Mouse (Mus musculus) adrenal gland, adult 2 months (tissue): ENCODE measurements around the gene Gm5678. TPM values are rescaled to one million over a fixed set of nuclear protein-coding genes. Genes with fewer than 3 reads are reported as not detected.
A peak's percentile ranks its signal among the peaks of the same experiment; 100 is the strongest.

Source experiments
- DNase-seq: peaks from one replicate; pipeline ENCODE4 v3.0.0; 2021
- long read RNA-seq: library from polyadenylated mRNA; stranded (forward); transcript quantifications from one replicate; pipeline ENCODE4 v2.0.0, GENCODE M21; 2021
- polyA plus RNA-seq: library from polyadenylated mRNA; depleted of rRNA; stranded (reverse); fragments of >200 nt; gene quantifications from 2 replicates; pipeline ENCODE4 v1.2.3, GENCODE M21; 2012; rRNA removed
- total RNA-seq, 2 experiments: library from RNA; stranded (reverse); gene quantifications; 2 replicates each; pipeline ENCODE4 v1.2.3; 2021

Gene Gm5678
- total RNA-seq (10 to 100 TPM in 1 of 2 experiments, 1 to 10 TPM in 1; 5.4 to 11.7 TPM), polyA plus RNA-seq (not detected in 2 replicates)
- long read RNA-seq = 0 reads

DNA sequence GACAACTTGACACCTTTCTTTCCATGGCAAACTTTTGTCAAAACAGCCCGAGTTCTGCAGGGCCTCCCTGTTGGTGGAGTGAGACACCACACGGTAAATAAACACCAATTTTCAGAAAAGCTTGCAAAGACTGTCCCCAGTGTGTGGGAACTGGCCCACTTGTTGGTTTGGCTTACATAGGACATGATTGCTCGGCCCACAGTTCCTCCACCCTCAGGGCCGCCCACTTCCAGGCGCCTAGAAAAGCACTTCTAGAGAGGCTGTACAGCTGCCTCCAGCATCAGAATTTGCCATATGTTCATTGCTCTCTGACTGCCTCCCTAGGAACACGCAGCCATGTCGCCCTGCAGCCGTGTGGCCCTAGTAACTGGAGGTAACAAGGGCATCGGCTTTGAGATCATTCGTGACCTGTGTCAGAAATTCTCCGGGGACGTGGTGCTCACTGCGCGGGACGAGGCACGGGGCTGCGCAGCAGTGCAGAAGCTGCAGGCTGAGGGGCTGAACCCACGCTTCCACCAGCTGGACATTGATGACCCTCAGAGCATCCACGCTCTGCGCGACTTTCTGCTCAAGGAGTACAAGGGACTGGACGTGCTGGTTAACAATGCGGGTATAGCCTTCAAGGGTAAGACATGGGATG, at the start of gene Gm5678:
Gene Gm5678 (plus strand): TSS at position 337 of the 640 bp plus-strand sequence.
- no peak for DNase-seq

DNA sequence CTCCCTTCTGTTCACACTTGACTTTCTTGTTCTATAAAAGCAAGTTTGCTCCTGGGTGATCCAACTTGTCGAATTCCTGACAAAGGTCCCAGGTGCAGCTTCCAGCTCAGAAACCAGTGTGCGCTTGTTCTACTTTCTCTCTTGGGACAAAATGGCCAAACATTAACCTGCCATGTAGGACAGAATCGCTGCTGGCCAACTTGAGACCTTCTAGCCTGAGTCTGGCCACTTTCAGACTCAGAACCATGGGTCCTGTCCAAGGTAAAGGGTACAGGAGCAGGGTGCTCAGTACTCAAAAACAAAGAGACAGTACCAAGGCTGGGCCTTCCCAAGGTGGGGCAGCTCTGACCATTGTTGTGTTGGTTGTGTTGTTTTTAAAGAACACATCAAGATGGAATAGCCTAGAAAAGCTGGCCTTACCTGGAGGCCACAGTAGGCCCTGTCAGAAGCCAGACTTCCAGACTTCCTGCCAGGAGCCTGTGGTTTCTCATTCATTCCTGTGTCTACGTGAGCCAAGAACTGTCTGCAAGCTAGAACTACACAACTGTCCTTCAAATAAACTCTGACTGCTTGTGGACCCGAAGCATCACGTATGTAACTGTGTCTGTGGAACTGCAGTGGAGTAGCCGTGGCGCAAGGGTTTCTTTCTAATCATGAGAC, 49.4 kb upstream of the Gm5678 start:
- no peak for DNase-seq

DNA sequence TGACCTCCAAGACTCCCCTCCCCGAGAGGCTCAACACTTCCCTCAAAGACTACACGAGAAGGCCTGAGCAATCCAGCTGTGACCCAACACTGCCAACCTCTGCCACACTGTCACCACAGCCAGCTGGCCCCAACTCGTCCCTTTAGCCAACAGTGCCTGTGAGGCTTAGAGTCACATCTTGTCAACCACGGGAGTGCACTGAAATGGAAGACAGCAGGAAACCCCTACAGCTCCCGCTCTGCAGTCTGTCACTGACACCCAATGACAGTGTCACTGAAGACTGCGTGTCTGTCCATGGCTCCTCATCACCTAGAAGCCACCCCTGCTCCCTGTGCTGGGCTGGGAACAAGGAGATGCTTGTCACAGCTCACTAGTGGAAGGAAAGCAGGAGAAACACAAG, 46.8 kb upstream of the Gm5678 start:
- DNase-seq = no peak

DNA sequence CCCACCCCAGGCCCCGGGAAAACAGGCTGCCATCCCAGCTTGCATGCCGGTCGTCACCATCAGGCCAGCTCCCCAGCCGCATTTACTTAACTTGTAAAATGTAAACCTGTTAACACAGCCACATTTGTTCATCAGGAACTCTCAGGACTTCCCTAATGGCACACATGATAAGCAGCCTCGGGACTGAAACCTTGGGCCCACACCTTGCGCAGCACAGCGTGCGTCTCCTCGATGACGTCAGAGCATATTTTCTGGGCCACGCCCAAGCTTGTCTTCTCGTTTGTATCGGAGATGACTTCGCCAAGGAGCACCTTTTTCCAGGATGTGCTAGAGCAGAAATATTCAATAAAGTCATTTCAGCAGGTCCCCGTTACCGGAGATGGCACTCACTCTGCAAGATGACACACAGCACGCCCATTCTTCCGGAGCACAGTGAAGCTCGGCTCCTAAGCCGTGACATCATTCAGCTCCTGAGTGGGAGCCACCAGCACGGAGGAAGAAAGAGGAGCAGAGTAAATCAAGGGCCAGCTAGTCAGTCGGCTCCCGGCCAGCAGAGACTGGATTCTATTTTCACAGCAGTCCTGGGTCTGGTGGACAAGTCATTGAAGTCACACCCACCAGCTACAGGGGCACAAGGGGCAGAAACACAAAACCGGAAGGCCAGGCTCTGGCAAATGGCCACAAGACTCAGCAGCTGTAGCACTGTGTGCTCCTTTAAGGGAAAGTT, 42.8 kb upstream of the Gm5678 start:
- no peak for DNase-seq

DNA sequence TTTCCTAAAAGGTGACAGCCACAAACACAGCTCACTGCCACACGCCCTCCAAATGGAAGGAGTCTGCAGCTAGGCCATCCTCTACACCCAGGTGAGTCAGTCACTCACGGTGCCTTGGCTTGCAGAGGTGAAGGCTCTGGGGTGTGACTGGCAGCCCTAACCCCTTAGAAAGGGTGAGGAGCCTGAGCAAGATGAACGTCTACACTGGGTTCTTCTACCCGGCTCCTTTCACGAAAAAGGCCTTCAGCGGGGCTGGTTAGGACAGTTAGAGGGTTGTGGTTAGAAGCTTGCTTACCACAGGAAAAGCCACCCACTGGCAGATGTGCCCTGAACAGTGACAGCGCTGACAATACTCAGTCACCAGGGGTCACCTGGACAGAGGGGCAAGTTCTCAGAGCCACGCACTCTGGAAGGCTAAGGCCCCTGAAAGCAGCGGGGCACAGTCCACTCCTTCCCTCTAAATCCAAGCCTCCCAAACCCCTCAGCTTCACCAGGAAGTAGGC, 42.1 kb upstream of the Gm5678 start:
- DNase-seq = no peak

DNA sequence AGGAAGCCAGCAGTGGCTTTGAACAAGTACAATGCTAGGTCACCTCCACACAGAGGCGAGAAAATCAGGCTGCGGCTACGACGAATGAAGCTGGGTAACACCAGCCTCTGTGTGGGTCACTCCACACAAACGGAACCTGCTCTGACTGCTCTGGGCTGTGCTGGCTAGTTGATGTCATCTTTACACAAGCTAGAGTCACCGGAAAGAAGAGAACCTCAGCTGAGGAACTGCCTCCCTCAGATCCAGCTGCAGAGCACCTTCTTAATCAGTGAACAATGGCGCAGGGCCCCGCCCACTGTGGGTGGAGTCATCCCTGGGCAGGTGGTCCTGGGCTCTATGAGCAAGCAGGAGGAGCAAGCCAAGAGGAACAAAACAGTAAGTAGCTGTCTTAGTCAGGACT, 41.5 kb upstream of the Gm5678 start:
- no peak for DNase-seq

DNA sequence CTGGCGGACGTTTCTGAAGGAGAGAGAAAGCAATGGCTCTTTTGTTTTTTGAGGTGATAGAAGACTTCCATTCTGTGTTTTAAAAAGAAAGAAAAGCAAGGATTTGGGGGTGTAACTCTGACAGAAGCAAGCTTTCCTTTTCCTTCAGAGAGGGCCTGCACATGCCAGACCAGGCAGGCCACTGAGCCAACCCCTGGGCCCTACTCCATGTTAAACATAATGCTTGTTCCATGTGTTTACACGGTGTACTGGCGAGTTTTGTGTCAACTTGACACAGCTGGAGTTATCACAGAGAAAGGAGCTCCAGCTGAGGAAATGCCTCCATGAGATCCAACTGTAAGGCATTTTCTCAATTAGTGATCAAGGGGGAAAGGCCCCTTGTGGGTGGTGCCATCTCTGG, 39.6 kb upstream of the Gm5678 start:
- DNase-seq = no peak

DNA sequence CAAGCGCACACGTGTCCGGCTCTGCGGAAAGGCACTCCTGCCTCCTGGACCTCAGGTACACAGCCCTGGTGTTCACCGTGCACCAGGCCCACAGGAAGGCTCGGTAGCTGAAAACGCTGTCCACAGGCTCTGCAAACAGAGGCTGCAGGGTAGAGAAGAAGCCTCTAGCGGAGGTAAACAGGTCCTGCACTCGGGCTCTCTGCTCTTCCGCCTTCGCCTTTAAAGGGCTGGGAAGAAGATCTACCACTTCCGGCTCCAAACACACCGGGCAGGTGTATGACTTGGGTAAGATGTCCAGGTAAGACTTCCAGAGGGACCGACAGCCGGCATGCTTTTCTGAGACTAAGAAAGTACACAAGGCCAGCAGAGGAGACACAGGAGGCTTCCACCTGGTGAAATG, 37.0 kb upstream of the Gm5678 start:
- DNase-seq = no peak

DNA sequence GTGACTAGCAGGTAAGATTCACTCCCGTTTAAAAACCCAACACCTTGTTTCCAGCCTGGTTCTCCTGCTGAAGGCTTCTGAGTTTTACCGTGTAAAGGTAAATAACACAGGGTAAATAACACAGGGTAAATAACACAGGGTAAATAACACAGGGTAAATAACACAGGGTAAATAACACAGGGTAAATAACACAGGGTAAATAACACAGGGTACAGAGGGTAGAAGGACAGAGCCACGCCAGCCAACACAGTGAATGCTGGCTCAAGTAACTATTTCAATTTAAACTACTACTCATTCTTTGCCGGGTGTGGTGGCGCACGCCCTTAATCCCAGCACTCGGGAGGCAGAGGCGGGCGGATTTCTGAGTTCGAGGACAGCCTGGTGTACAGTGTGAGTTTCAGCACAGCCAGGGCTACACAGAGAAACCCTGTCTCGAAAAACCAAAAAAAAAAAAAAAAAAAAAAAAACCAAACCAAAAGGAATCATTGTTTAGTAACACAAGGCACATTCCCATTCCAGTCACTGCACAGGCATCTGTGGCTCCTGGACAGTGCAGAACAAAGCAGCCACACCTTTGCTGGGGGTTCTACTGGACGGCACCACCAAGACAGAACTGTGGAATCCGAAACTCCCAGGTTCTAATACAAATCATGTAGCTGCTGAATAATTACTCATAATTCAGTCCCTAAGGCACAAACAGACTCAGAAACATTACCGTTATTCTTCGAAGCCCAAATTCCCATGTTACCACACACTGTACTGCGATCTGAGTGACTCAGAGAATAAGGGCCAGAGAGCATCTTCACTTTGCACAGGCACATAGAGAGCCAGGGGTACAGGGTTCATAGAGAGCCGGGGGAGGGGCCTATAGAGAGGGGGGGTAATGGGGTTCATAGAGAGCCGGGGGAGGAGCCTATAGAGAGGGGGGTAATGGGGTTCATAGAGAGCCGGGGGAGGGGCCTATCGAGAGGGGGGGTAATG, 36.2 kb upstream of the Gm5678 start:
- DNase-seq = no peak

DNA sequence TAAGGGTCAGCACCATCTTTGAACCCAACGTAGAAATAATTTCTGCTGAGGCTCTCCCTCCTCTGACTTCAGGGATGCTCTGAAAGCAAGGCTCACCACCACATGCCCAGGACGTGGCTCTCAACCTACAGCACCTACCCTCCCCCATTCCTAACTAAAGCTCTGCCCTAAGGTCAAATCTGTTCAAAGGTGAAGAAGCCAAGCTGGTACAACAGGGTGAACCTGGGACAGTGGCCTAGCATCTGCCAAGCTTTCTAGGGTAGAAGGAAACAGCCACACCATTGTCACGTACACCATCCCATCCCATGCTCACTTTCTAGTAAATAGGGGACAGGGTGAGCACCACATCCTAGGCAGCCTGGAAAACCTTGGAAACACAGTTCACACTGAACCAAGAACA, 35.2 kb upstream of the Gm5678 start:
- DNase-seq = no peak

DNA sequence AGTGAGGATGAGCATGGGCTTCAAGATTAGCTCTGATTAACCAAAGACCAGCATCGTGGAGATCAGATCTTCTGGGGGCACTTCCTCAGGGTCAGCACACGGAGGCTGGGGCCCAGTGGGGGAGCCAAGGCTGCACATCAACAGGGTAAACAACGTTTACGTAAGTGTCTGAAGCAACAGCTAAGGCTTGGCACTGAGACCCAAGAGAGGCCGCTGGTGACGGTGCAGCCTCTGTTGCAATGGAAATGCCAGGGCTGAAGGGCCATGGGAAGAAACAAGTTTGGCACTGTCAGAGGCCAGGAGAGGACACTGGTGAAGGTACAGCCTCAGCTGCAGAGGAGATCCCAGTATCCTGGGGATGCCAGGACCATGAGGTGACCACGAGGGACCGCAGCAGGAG, 34.5 kb upstream of the Gm5678 start:
- peak; percentile 79 for DNase-seq

DNA sequence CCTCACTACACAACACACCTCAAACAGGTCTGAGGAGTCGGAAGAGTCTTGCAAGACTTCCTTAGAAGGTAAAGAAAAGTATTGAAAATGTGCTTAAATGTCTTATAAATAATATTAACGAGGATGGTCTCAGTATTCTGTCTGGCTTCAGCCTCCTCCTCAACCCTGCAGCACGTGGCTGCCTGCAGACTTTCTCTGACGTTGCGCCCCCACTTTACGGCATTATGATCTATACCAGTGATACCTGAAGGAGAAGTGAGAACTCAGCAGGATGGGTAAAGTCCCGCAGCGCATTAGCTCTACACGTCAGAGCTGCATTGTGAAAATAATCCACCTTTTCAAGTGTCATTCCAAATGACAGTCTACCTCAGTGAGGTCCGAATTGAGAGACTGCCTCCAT, 33.4 kb upstream of the Gm5678 start:
- no peak for DNase-seq

DNA sequence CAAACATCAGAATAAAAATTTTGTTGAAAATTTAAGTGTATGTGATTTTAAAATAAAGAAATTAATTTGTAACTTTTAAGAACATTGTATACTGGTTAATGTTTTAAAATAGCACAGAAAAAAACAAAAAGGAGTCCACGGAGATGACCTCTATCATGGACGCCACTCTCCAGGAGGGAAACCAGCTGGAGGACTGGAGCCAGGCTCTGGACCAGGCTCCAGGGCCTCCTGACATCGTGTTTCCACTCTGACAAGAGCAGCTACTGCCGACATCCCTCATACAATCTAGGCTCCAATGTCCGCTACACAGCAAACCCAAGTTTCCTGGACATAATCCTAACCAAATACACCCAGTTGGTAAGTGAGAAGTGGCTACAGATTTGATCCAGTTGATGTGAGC, 32.1 kb upstream of the Gm5678 start:
- DNase-seq = no peak

DNA sequence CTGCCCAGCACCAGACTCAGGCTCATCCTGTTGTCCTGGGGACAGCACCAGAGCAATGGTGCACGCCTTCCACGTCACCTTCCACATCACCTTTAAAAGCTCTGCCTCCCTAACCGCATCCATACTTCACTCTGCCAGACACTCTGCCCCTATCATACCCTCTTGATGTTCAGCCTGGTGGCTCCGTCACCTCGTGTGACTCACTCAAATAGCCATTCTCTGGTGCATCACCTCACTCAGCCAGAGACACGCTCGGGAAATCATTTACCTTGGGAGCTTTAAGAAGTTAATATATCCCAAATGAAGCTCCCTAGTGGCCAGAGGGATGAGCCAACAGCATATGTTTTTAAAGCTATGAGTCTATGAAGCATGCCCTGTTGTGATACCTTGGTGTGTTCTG, 31.1 kb upstream of the Gm5678 start:
- DNase-seq = peak; percentile 33

DNA sequence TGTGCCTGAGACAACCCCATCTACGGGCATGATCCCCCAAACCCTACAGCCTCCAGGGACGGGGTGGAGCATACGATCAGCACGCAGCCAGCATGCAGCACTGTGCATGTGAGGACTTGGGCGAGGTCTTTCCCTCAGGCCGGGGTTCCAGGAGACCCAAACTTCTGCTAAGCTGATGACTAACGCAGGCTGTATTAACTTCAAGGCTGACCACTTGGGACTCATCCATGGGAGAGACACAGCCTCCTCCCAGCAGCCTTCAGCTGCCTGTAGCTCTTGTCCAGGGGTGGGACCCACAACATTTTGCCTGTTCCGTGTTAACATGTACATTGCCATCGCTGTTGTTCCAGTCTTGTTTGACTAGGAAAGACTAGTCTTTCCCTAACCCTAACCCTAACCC, 30.3 kb upstream of the Gm5678 start:
- DNase-seq = peak; percentile 66

DNA sequence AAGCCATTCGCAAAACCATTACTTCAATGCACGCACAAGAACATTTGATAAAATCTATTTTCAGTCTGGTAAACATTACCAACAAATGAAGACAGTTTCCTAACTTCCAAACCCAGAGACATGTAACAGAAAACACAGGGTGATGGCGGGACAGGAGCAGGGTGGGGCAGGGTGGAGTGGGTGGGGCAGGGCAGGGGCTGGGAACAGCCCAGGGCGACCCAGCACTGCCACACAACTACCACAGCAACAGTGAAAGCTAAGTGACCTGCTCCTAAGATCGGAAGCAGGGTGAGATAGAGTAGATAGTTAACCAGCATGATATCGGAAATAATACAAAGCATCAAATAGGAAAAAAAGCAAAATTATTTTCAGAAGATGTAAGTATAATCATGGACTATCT, 28.4 kb upstream of the Gm5678 start:
- no peak for DNase-seq

DNA sequence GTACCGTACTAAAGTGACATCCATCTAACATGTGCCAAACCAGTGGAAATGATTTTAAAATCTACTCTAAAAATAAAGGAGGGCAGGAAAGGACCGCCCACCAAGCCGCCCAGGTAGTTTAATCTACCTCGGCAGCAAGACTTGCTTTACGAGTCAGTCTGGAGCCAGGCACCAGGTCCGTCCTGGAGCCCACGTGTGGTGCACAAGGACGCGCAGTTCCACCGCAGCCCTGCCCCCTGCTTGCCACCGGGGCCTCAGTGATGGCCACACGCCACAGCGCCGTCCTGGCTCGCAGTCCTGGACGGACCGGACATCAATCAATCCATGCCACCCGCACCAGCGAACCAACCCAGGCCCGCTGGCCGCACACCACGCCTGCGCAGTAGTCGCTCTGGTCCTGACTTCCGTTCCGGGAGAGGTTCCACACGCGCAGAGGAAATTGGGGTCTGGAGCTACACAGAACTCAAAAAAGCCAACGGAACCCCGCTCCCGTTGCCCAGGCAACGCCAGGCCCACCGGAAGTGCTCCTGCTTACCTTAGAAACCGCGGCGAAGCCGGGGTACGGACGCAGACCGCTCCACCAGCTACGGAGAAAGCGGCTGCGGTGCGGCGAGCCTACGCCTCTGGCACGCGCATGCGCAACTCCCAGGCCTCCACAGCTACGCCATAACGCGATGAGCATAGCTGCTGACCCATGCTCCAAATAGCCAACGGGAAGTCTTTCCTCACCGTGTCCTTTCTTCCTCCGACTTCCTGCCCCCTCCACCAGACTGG, 24.3 kb upstream of the Gm5678 start, which contains the start of gene Setd4:
Gene Setd4 (minus strand): TSS at position 625 of the 774 bp plus-strand sequence.
- peak; percentile 97 for DNase-seq

DNA sequence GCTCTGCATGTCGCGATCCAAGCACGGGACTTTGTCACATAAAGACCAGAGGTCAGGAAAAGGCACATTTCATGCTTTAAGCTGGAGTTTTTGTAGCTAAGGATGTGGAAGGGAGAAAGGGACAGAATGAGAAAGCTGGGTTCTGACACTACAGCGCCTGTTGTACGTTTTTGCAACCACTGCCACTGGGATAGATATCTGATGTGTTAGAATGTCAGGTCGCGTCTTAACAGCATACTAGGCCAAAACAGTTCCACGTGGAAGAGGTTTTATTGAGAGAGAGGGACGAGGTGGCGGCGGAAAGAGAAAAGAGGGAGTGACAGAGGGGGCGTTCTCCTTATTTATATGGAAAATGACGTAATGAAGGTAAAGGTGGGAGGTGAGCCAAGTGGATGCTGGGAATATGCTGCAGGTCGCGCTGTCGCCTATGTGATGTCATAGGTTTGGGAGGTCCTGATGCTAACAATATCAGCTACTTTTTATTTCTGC, 23.4 kb upstream of the Gm5678 start:
- no peak for DNase-seq

DNA sequence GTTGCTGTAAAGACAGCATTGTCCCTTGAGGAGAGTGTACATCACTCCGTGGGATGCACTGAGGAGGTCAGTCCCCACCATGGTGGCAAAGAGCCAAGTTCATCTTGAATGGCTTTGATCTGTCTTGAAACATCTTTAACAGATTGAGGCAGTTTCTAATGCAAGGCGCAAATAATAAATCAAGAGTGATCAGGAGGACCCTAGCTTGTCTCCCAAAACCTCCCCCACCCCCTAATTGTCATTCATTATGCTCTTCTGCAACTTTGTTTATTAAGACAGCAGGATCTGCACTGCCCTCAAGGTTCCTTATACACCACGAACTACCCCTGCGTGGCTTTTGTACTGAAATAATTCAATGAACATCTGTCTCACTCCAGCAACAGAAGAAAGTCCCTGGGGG, 22.3 kb upstream of the Gm5678 start, which contains the start of gene Cbr1:
Gene Cbr1 (plus strand): TSS at position 301 of the 400 bp plus-strand sequence.
- DNase-seq = no peak

DNA sequence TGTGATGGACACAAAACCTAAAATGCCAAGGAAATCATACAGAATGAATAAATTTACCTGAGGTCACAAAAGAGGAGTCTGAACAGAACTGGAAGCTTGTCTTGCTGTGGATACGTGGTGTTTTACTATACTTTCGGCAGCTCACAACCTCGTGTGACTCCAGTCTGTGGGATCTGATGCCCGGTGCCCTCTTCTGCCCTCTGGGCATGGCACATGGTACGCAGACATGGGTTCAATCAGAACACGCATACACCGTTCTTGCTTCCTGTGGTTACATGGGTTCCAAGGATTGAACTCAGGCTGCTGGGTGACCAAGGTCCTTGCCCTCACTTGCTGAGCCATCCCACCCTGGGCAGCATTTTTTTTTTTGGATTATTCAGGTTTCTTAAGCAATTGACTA, 21.8 kb upstream of the Gm5678 start:
- DNase-seq = no peak

DNA sequence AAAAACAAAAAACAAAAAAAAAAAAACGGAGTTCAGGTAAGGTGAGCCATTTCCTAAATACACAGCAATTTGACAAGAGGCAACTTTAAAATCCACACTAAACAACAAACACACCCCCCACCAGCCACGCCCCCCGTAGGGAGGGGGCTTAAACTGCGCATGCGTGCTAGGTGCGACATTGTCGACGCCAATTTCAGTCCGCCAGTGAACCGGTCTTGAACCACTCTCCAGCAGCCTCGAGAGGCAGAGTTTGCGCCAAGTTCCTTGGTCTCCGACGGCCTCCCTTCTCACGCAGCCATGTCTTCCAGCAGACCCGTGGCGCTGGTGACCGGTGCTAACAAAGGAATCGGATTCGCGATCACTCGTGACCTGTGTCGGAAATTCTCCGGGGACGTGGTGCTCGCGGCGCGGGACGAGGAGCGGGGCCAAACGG, 20.2 kb upstream of the Gm5678 start:
- peak; percentile 91 for DNase-seq
